Mouse (Mus musculus): ENCODE results near the gene Pkd1. TPM values are rescaled to one million over a fixed set of nuclear protein-coding genes. Genes with fewer than 3 reads are reported as not detected.

Gene Pkd1
- polyA plus RNA-seq, 1 experiment: 13.0 TPM

GRCm38 (mm10) chr17:24608874-24609273 is 59.2 kb downstream of the Pkd1 start:
- H3K27ac ChIP-seq (ENCODE audit: insufficient read depth, low read length): no peak overlapping the region
- H3K4me3 ChIP-seq (ENCODE audit: low read depth, low read length): no peak overlapping the region
- no peaks in the 10 kb centered on the region for H3K9me3 ChIP-seq (replicated peaks; ENCODE audit: control insufficient read depth, insufficient read depth, low read length, poor library complexity, severe bottlenecking)
- no peak overlapping the region for H3K9ac ChIP-seq (ENCODE audit: low read depth, poor library complexity, severe bottlenecking)
- TF ChIP-seq POLR2A (IDR thresholded peaks at IDR 0.05; ENCODE audit: insufficient read depth, low read length): no peak
- TF ChIP-seq EP300 (IDR thresholded peaks at IDR 0.05; ENCODE audit: insufficient read depth, low read depth, low read length): no peak
- TF ChIP-seq CTCF (IDR thresholded peaks at IDR 0.05; ENCODE audit: low read depth, low read length): no peak
- H3K4me1 ChIP-seq (ENCODE audit: control insufficient read depth, insufficient read depth, low read length): no peaks in the 10 kb centered on the region
- H3K36me3 ChIP-seq (ENCODE audit: control insufficient read depth, insufficient read depth, low read length, poor library complexity, severe bottlenecking): peaks cover 3% of the 10 kb centered on the region; the same call in 1 of the 2 replicates
- H3K27me3 ChIP-seq (ENCODE audit: control insufficient read depth, insufficient read depth, low read length, poor library complexity, severe bottlenecking): no peaks in the 10 kb centered on the region

- H3K9ac ChIP-seq (ENCODE audit: low read depth, poor library complexity, severe bottlenecking): no peak overlapping the region
- peaks cover 5% of the 10 kb centered on the region; the same call in 1 of the 2 replicates for H3K36me3 ChIP-seq (ENCODE audit: control insufficient read depth, insufficient read depth, low read length, poor library complexity, severe bottlenecking)
- no peaks in the 10 kb centered on the region for H3K9me3 ChIP-seq (replicated peaks; ENCODE audit: control insufficient read depth, insufficient read depth, low read length, poor library complexity, severe bottlenecking)
- TF ChIP-seq EP300 (IDR thresholded peaks at IDR 0.05; ENCODE audit: insufficient read depth, low read depth, low read length): no peak
- TF ChIP-seq POLR2A (IDR thresholded peaks at IDR 0.05; ENCODE audit: insufficient read depth, low read length): no peak
- TF ChIP-seq CTCF (IDR thresholded peaks at IDR 0.05; ENCODE audit: low read depth, low read length): no peak
- no peaks in the 10 kb centered on the region for H3K4me1 ChIP-seq (ENCODE audit: control insufficient read depth, insufficient read depth, low read length)
- no peak overlapping the region for H3K27ac ChIP-seq (ENCODE audit: insufficient read depth, low read length)
- no peaks in the 10 kb centered on the region for H3K27me3 ChIP-seq (ENCODE audit: control insufficient read depth, insufficient read depth, low read length, poor library complexity, severe bottlenecking)
- no peak overlapping the region for H3K4me3 ChIP-seq (ENCODE audit: low read depth, low read length)
Observed at GRCm38 (mm10) chr17:24610711-24611110, 61.1 kb downstream of the Pkd1 start.

- Histone ChIP-seq H3K36me3 (ENCODE audit: control insufficient read depth, insufficient read depth, low read length, poor library complexity, severe bottlenecking) (peaks cover 15% of the 10 kb centered on the region; the same call in 1 of the 2 replicates), H3K9ac (ENCODE audit: low read depth, poor library complexity, severe bottlenecking) (no peak overlapping the region)
Observed at GRCm38 (mm10) chr17:24617561-24618194, 68.0 kb downstream of the Pkd1 start.

GRCm38 (mm10) chr17:24625472-24625871 is 75.8 kb downstream of the Pkd1 start:
- Histone ChIP-seq H3K27ac (ENCODE audit: insufficient read depth, low read length) (no peak overlapping the region), H3K27me3 (ENCODE audit: control insufficient read depth, insufficient read depth, low read length, poor library complexity, severe bottlenecking) (no peaks in the 10 kb centered on the region), H3K9me3 (replicated peaks; ENCODE audit: control insufficient read depth, insufficient read depth, low read length, poor library complexity, severe bottlenecking) (no peaks in the 10 kb centered on the region), H3K9ac (ENCODE audit: low read depth, poor library complexity, severe bottlenecking) (no peak overlapping the region), H3K4me3 (ENCODE audit: low read depth, low read length) (no peak overlapping the region), H3K4me1 (ENCODE audit: control insufficient read depth, insufficient read depth, low read length) (no peaks in the 10 kb centered on the region), H3K36me3 (ENCODE audit: control insufficient read depth, insufficient read depth, low read length, poor library complexity, severe bottlenecking) (peaks cover 8% of the 10 kb centered on the region)
- TF ChIP-seq CTCF (IDR thresholded peaks at IDR 0.05; ENCODE audit: low read depth, low read length): no peak
- no peak for TF ChIP-seq POLR2A (IDR thresholded peaks at IDR 0.05; ENCODE audit: insufficient read depth, low read length)
- no peak for TF ChIP-seq EP300 (IDR thresholded peaks at IDR 0.05; ENCODE audit: insufficient read depth, low read depth, low read length)

More at GRCm38 (mm10) chr17:24617561-24618194, 68.0 kb downstream of the Pkd1 start:
- Histone ChIP-seq H3K27me3 (ENCODE audit: control insufficient read depth, insufficient read depth, low read length, poor library complexity, severe bottlenecking) (no peaks in the 10 kb centered on the region), H3K4me1 (ENCODE audit: control insufficient read depth, insufficient read depth, low read length) (no peaks in the 10 kb centered on the region), H3K9me3 (replicated peaks; ENCODE audit: control insufficient read depth, insufficient read depth, low read length, poor library complexity, severe bottlenecking) (no peaks in the 10 kb centered on the region), H3K4me3 (ENCODE audit: low read depth, low read length) (no peak overlapping the region), H3K27ac (ENCODE audit: insufficient read depth, low read length) (0 out of 2 replicates have a peak overlapping the region, but pooled peaks have one; percentile 13)
- TF ChIP-seq POLR2A (IDR thresholded peaks at IDR 0.05; ENCODE audit: insufficient read depth, low read length) (no peak), EP300 (IDR thresholded peaks at IDR 0.05; ENCODE audit: insufficient read depth, low read depth, low read length) (no peak), CTCF (IDR thresholded peaks at IDR 0.05; ENCODE audit: low read depth, low read length) (no peak)

GRCm38 (mm10) chr17:24628646-24629045 is 79.0 kb downstream of the Pkd1 start:
- no peaks in the 10 kb centered on the region for H3K9me3 ChIP-seq (replicated peaks; ENCODE audit: control insufficient read depth, insufficient read depth, low read length, poor library complexity, severe bottlenecking)
- no peak overlapping the region for H3K27ac ChIP-seq (ENCODE audit: insufficient read depth, low read length)
- no peaks in the 10 kb centered on the region for H3K4me1 ChIP-seq (ENCODE audit: control insufficient read depth, insufficient read depth, low read length)
- TF ChIP-seq CTCF (IDR thresholded peaks at IDR 0.05; ENCODE audit: low read depth, low read length) (peak; percentile 87), EP300 (IDR thresholded peaks at IDR 0.05; ENCODE audit: insufficient read depth, low read depth, low read length) (no peak)
- H3K9ac ChIP-seq (ENCODE audit: low read depth, poor library complexity, severe bottlenecking): no peak overlapping the region
- no peak overlapping the region for H3K4me3 ChIP-seq (ENCODE audit: low read depth, low read length)
- H3K27me3 ChIP-seq (ENCODE audit: control insufficient read depth, insufficient read depth, low read length, poor library complexity, severe bottlenecking): no peaks in the 10 kb centered on the region
- H3K36me3 ChIP-seq (ENCODE audit: control insufficient read depth, insufficient read depth, low read length, poor library complexity, severe bottlenecking): peaks cover 3% of the 10 kb centered on the region

DNA sequence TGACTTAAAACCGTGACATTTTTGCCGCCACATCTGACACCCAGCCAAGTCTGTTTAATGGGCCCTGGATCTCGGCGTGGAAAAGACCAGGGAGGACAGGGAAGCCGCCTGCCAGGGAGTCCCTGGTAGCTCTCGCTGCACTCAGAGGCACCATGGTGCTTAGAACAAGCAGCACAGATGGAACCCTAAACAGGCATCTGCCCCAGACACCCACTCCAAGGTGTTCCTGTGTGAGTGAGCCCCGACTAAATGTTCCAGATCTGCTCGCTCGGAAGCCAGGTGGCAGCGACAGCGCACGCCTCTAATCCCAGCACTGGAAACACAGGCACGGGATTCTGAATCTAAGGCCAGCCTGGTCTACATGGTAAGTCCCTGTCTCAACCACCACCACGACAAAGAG is 80.4 kb downstream of the Pkd1 start:
- H3K4me3 ChIP-seq (ENCODE audit: low read depth, low read length): no peak overlapping the region
- no peaks in the 10 kb centered on the region for H3K4me1 ChIP-seq (ENCODE audit: control insufficient read depth, insufficient read depth, low read length)
- H3K9ac ChIP-seq (ENCODE audit: low read depth, poor library complexity, severe bottlenecking): no peak overlapping the region
- H3K9me3 ChIP-seq (replicated peaks; ENCODE audit: control insufficient read depth, insufficient read depth, low read length, poor library complexity, severe bottlenecking): no peaks in the 10 kb centered on the region
- no peak overlapping the region for H3K27ac ChIP-seq (ENCODE audit: insufficient read depth, low read length)
- H3K36me3 ChIP-seq (ENCODE audit: control insufficient read depth, insufficient read depth, low read length, poor library complexity, severe bottlenecking): peaks cover 3% of the 10 kb centered on the region
- no peak for TF ChIP-seq CTCF (IDR thresholded peaks at IDR 0.05; ENCODE audit: low read depth, low read length)
- no peaks in the 10 kb centered on the region for H3K27me3 ChIP-seq (ENCODE audit: control insufficient read depth, insufficient read depth, low read length, poor library complexity, severe bottlenecking)
